Mouse (Mus musculus) thymus, adult 2 months (tissue): Measurements from ENCODE around the gene Brd3. TPM values are rescaled to one million over a fixed set of nuclear protein-coding genes. Genes with fewer than 3 reads are reported as not detected.
A peak's percentile ranks its signal among the peaks of the same experiment; 100 is the strongest.

Experiments used
- DNase-seq: peaks from one replicate; pipeline ENCODE4 v3.0.0; 2021
- H3K27ac ChIP-seq: fragments of 200-500 bp; 2 replicates; pipeline ENCODE4 v1.5.1; 2012; ENCODE audit warnings: low read length, control low read depth; ENCODE audit not compliant: control insufficient read depth, insufficient read depth
- H3K27me3 ChIP-seq: fragments of 200-500 bp; 2 replicates; pipeline ENCODE4 v1.6.1; 2012; ENCODE audit warnings: mild to moderate bottlenecking, low read length, moderate library complexity, mixed read lengths; ENCODE audit not compliant: control insufficient read depth, insufficient read depth
- H3K36me3 ChIP-seq: fragments of 200-500 bp; 2 replicates; pipeline ENCODE4 v1.6.1; 2012; ENCODE audit warnings: mild to moderate bottlenecking, low read length, moderate library complexity; ENCODE audit not compliant: control insufficient read depth, insufficient read depth
- H3K4me1 ChIP-seq: fragments of 200-500 bp; replicated peaks from 2 replicates; pipeline ENCODE4 v1.6.1; 2012; ENCODE audit warnings: low read length; ENCODE audit not compliant: control insufficient read depth, insufficient read depth
- H3K4me3 ChIP-seq: fragments of 200-500 bp; 2 replicates; pipeline ENCODE4 v1.5.1; 2012; ENCODE audit warnings: mild to moderate bottlenecking, low read length, control low read depth, moderate library complexity; ENCODE audit not compliant: control insufficient read depth, insufficient read depth
- CTCF ChIP-seq: fragments of 200-500 bp; IDR thresholded peaks from 2 replicates; pipeline ENCODE4 v1.5.1; 2012; ENCODE audit warnings: mild to moderate bottlenecking, control low read depth, low read length, moderate library complexity, borderline replicate concordance; ENCODE audit not compliant: control insufficient read depth, poor library complexity, insufficient read depth; ENCODE audit errors: extremely low read depth
- POLR2A ChIP-seq: fragments of 200-500 bp; IDR thresholded peaks from 2 replicates; pipeline ENCODE4 v1.6.1; 2012; ENCODE audit warnings: mild to moderate bottlenecking, low read length, control low read depth, moderate library complexity; ENCODE audit not compliant: control insufficient read depth, poor library complexity, insufficient read depth; ENCODE audit errors: extremely low read depth
- WGBS: fragments of 180-500 bp; shearing (Covaris S2); methylation state at CpG from one replicate; pipeline ENCODE4 v1.1.7; 2018; 5-methylcytosine and 5-hydroxymethylcytosine counted together
- polyA plus RNA-seq: library from polyadenylated mRNA; depleted of rRNA; stranded (reverse); fragments of >200 nt; gene quantifications from 2 replicates; pipeline ENCODE4 v1.2.3, GENCODE M21; 2012

The Brd3 gene
- polyA plus RNA-seq, 1 experiment, result 53.5 TPM

GRCm38 (mm10) chr2:27486725-27487124 is 20.7 kb downstream of the Brd3 start:
- no peak overlapping the region for H3K4me3 ChIP-seq
- H3K27ac ChIP-seq, result no peak overlapping the region
- TF ChIP-seq POLR2A (no peak), CTCF (no peak)
- no peak for DNase-seq
- 83% methylated on average over 4 of the region's 4 CpGs for WGBS
- no peaks in the 10 kb centered on the region for H3K27me3 ChIP-seq
- no peaks in the 10 kb centered on the region for H3K36me3 ChIP-seq
- H3K4me1 ChIP-seq, result no peaks in the 10 kb centered on the region

- no peaks in the 10 kb centered on the region for H3K4me1 ChIP-seq
Measured at GRCm38 (mm10) chr2:27482265-27482861, 25.1 kb downstream of the Brd3 start.

GRCm38 (mm10) chr2:27480367-27480766 is 27.1 kb downstream of the Brd3 start:
- H3K27ac ChIP-seq, result no peak overlapping the region
- no peaks in the 10 kb centered on the region for H3K4me1 ChIP-seq
- H3K4me3 ChIP-seq, result no peak overlapping the region
- 72% methylated on average over 4 of the region's 4 CpGs for WGBS
- no peaks in the 10 kb centered on the region for H3K27me3 ChIP-seq
- DNase-seq, result no peak
- no peaks in the 10 kb centered on the region for H3K36me3 ChIP-seq
- no peak for TF ChIP-seq POLR2A
- no peak for TF ChIP-seq CTCF

More at GRCm38 (mm10) chr2:27482265-27482861, 25.1 kb downstream of the Brd3 start:
- H3K36me3 ChIP-seq, result no peaks in the 10 kb centered on the region
- H3K4me3 ChIP-seq, result no peak overlapping the region
- TF ChIP-seq POLR2A (no peak), CTCF (no peak)
- no peak overlapping the region for H3K27ac ChIP-seq
- no peak for DNase-seq
- no peaks in the 10 kb centered on the region for H3K27me3 ChIP-seq
- 52% methylated on average over 7 of the region's 7 CpGs for WGBS

- Histone ChIP-seq H3K4me1 (no peaks in the 10 kb centered on the region), H3K36me3 (no peaks in the 10 kb centered on the region), H3K4me3 (no peak overlapping the region), H3K27ac (no peak overlapping the region), H3K27me3 (no peaks in the 10 kb centered on the region)
- no peak for DNase-seq
- TF ChIP-seq POLR2A, result no peak
- TF ChIP-seq CTCF, result no peak
- WGBS, result 83% methylated on average over 4 of the region's 4 CpGs
Measured at GRCm38 (mm10) chr2:27479821-27480220, 27.6 kb downstream of the Brd3 start.

GRCm38 (mm10) chr2:27476303-27477192 is 30.9 kb downstream of the Brd3 start:
- Histone ChIP-seq H3K4me1 (peaks cover 27% of the 10 kb centered on the region), H3K27me3 (no peaks in the 10 kb centered on the region), H3K27ac (no peak overlapping the region), H3K36me3 (no peaks in the 10 kb centered on the region), H3K4me3 (peak overlapping the region; percentile 77)
- no peak for TF ChIP-seq CTCF
- TF ChIP-seq POLR2A, result no peak
- 33% methylated on average over 11 of the region's 11 CpGs for WGBS
- DNase-seq, result no peak

- Histone ChIP-seq H3K36me3 (no peaks in the 10 kb centered on the region), H3K27ac (peak overlapping the region; percentile 30; the same call in 1 of the 2 replicates), H3K27me3 (no peaks in the 10 kb centered on the region), H3K4me3 (peak overlapping the region; percentile 78), H3K4me1 (peaks cover 35% of the 10 kb centered on the region)
- under 1% methylated on average over 96 of the region's 96 CpGs for WGBS
- TF ChIP-seq POLR2A, result peak; percentile 95
- 0 out of 2 replicates have a peak, but pooled peaks have one; percentile 20 for TF ChIP-seq CTCF
- DNase-seq, result peak; percentile 88
Measured at GRCm38 (mm10) chr2:27475495-27476302, 31.8 kb downstream of the Brd3 start.
